Mouse (Mus musculus) spleen, postnatal 4 days (tissue): ENCODE results near the gene Cdc42bpa.

Experiments used
- DNase-seq, 2 experiments: peaks; one replicate each; pipeline ENCODE4 v3.0.0; 2022; ENCODE audit warnings: low spot score in 2 of 2

The Cdc42bpa gene

GRCm38 (mm10) chr1:180162986-180163385 lies 202.7 kb downstream of the Cdc42bpa start:
- no peak for DNase-seq

GRCm38 (mm10) chr1:180166533-180166932 lies 206.3 kb downstream of the Cdc42bpa start:
- DNase-seq: no peak

- no peak for DNase-seq
Observed at GRCm38 (mm10) chr1:180168294-180168693, 208.0 kb downstream of the Cdc42bpa start.

GRCm38 (mm10) chr1:180169161-180169560 lies 208.9 kb downstream of the Cdc42bpa start:
- DNase-seq: no peak

GRCm38 (mm10) chr1:180170071-180170470 lies 209.8 kb downstream of the Cdc42bpa start:
- DNase-seq: no peak

GRCm38 (mm10) chr1:180171883-180172282 lies 211.6 kb downstream of the Cdc42bpa start:
- no peak for DNase-seq

GRCm38 (mm10) chr1:180172600-180172999 lies 212.3 kb downstream of the Cdc42bpa start:
- DNase-seq: no peak

- DNase-seq: no peak
Observed at GRCm38 (mm10) chr1:180173017-180173416, 212.7 kb downstream of the Cdc42bpa start.

- DNase-seq: no peak
Observed at GRCm38 (mm10) chr1:180174718-180175117, 214.4 kb downstream of the Cdc42bpa start.

- no peak for DNase-seq
Observed at GRCm38 (mm10) chr1:180175167-180175566, 214.9 kb downstream of the Cdc42bpa start.

- DNase-seq: no peak
Observed at GRCm38 (mm10) chr1:180175635-180176034, 215.4 kb downstream of the Cdc42bpa start.

GRCm38 (mm10) chr1:180176784-180177183 lies 216.5 kb downstream of the Cdc42bpa start:
- DNase-seq: no peak

- DNase-seq: no peak
Observed at GRCm38 (mm10) chr1:180178340-180178739, 218.1 kb downstream of the Cdc42bpa start.

- no peak for DNase-seq
Observed at GRCm38 (mm10) chr1:180179100-180179499, 218.8 kb downstream of the Cdc42bpa start.

GRCm38 (mm10) chr1:180179840-180180239 lies 219.6 kb downstream of the Cdc42bpa start:
- no peak for DNase-seq

- DNase-seq: no peak
Observed at GRCm38 (mm10) chr1:180181304-180181965, 221.2 kb downstream of the Cdc42bpa start.

GRCm38 (mm10) chr1:180181966-180182319 lies 221.7 kb downstream of the Cdc42bpa start:
- no peak for DNase-seq

- no peak for DNase-seq
Observed at GRCm38 (mm10) chr1:180182731-180183130, 222.5 kb downstream of the Cdc42bpa start.

GRCm38 (mm10) chr1:180183525-180184159 lies 223.4 kb downstream of the Cdc42bpa start:
- DNase-seq: no peak

GRCm38 (mm10) chr1:180184768-180185167 lies 224.5 kb downstream of the Cdc42bpa start:
- no peak for DNase-seq

GRCm38 (mm10) chr1:180185877-180186276 lies 225.6 kb downstream of the Cdc42bpa start:
- no peak for DNase-seq

- DNase-seq: no peak
Observed at GRCm38 (mm10) chr1:180186371-180186770, 226.1 kb downstream of the Cdc42bpa start.

- DNase-seq: no peak
Observed at GRCm38 (mm10) chr1:180188951-180189350, 228.7 kb downstream of the Cdc42bpa start.

GRCm38 (mm10) chr1:180191112-180191511 lies 230.8 kb downstream of the Cdc42bpa start:
- DNase-seq: no peak
